Mouse (Mus musculus): ENCODE measurements around the gene Mpz. TPM values are rescaled to one million over a fixed set of nuclear protein-coding genes. Genes with fewer than 3 reads are reported as not detected.
A peak's percentile ranks its signal among the peaks of the same experiment; 100 is the strongest.

The Mpz gene
- polyA plus RNA-seq, 1 experiment from 2014 or later, result 1.2 TPM

- DNase-seq (ENCODE audit: low spot score), result peak; percentile 84
Observed at GRCm38 (mm10) chr1:171164258-171164657, 13.7 kb downstream of the Mpz start.

GRCm38 (mm10) chr1:171165629-171166345 is 15.3 kb downstream of the Mpz start:
- no peak overlapping the region for H3K27ac ChIP-seq
- peak; percentile 86 for DNase-seq (ENCODE audit: low spot score)
- no peak for ATAC-seq (replicated peaks; ENCODE audit: low FRiP score, low read depth)
- no peak for TF ChIP-seq CTCF (IDR thresholded peaks at IDR 0.05; ENCODE audit: low read depth)
- H3K27me3 ChIP-seq (ENCODE audit: insufficient read depth, low read length), result no peaks in the 10 kb centered on the region
- no peaks in the 10 kb centered on the region for H3K9me3 ChIP-seq (replicated peaks; ENCODE audit: low read length)
- H3K9ac ChIP-seq (ENCODE audit: low read depth, low read length), result no peak overlapping the region
- WGBS, result 51% methylated on average over 5 of the region's 5 CpGs
- no peak overlapping the region for H3K4me3 ChIP-seq (replicated peaks; ENCODE audit: low read depth, low read length)
- no peak overlapping the region for H3K4me2 ChIP-seq (ENCODE audit: low read length)
- H3K36me3 ChIP-seq (ENCODE audit: insufficient read depth, low read length), result no peaks in the 10 kb centered on the region
- no peaks in the 10 kb centered on the region for H3K4me1 ChIP-seq (replicated peaks; ENCODE audit: insufficient read depth, low read length)

More at GRCm38 (mm10) chr1:171164258-171164657, 13.7 kb downstream of the Mpz start:
- Histone ChIP-seq H3K9ac (ENCODE audit: low read depth, low read length) (no peak overlapping the region), H3K4me3 (replicated peaks; ENCODE audit: low read depth, low read length) (no peak overlapping the region), H3K4me1 (replicated peaks; ENCODE audit: insufficient read depth, low read length) (0 out of 2 replicates have a peak, but pooled peaks cover 3% of the 10 kb centered on the region), H3K4me2 (ENCODE audit: low read length) (no peak overlapping the region), H3K27me3 (ENCODE audit: insufficient read depth, low read length) (no peaks in the 10 kb centered on the region), H3K27ac (no peak overlapping the region), H3K36me3 (ENCODE audit: insufficient read depth, low read length) (no peaks in the 10 kb centered on the region), H3K9me3 (replicated peaks; ENCODE audit: low read length) (no peaks in the 10 kb centered on the region)
- no peak; the same call in 1 of the 2 replicates for ATAC-seq (replicated peaks; ENCODE audit: low FRiP score, low read depth)
- TF ChIP-seq CTCF (IDR thresholded peaks at IDR 0.05; ENCODE audit: low read depth), result peak; percentile 60
- 44% methylated on average over 3 of the region's 3 CpGs for WGBS

GRCm38 (mm10) chr1:171168906-171169305 is 18.4 kb downstream of the Mpz start:
- H3K9ac ChIP-seq (ENCODE audit: low read depth, low read length), result no peak overlapping the region
- no peak overlapping the region for H3K4me2 ChIP-seq (ENCODE audit: low read length)
- H3K9me3 ChIP-seq (replicated peaks; ENCODE audit: low read length), result no peaks in the 10 kb centered on the region
- ATAC-seq (replicated peaks; ENCODE audit: low FRiP score, low read depth), result no peak
- no peaks in the 10 kb centered on the region for H3K36me3 ChIP-seq (ENCODE audit: insufficient read depth, low read length)
- no peak overlapping the region for H3K4me3 ChIP-seq (replicated peaks; ENCODE audit: low read depth, low read length)
- no peaks in the 10 kb centered on the region for H3K4me1 ChIP-seq (replicated peaks; ENCODE audit: insufficient read depth, low read length)
- no peak overlapping the region for H3K27ac ChIP-seq
- DNase-seq (ENCODE audit: low spot score), result no peak
- 85% methylated on average over 12 of the region's 12 CpGs for WGBS
- H3K27me3 ChIP-seq (ENCODE audit: insufficient read depth, low read length), result no peaks in the 10 kb centered on the region
- no peak for TF ChIP-seq CTCF (IDR thresholded peaks at IDR 0.05; ENCODE audit: low read depth)

- ATAC-seq (replicated peaks; ENCODE audit: low FRiP score, low read depth) (no peak), DNase-seq (ENCODE audit: low spot score) (no peak)
- Histone ChIP-seq H3K4me1 (replicated peaks; ENCODE audit: insufficient read depth, low read length) (no peaks in the 10 kb centered on the region), H3K4me2 (ENCODE audit: low read length) (no peak overlapping the region), H3K27me3 (ENCODE audit: insufficient read depth, low read length) (no peaks in the 10 kb centered on the region), H3K9ac (ENCODE audit: low read depth, low read length) (no peak overlapping the region), H3K27ac (no peak overlapping the region), H3K9me3 (replicated peaks; ENCODE audit: low read length) (no peaks in the 10 kb centered on the region), H3K4me3 (replicated peaks; ENCODE audit: low read depth, low read length) (no peak overlapping the region), H3K36me3 (ENCODE audit: insufficient read depth, low read length) (no peaks in the 10 kb centered on the region)
- 39% methylated on average over 3 of the region's 3 CpGs for WGBS
- TF ChIP-seq CTCF (IDR thresholded peaks at IDR 0.05; ENCODE audit: low read depth), result no peak
Observed at GRCm38 (mm10) chr1:171169913-171170312, 19.4 kb downstream of the Mpz start.

- Histone ChIP-seq H3K9ac (ENCODE audit: low read depth, low read length) (no peak overlapping the region), H3K4me1 (replicated peaks; ENCODE audit: insufficient read depth, low read length) (no peaks in the 10 kb centered on the region), H3K9me3 (replicated peaks; ENCODE audit: low read length) (no peaks in the 10 kb centered on the region), H3K27ac (peak overlapping the region; percentile 71), H3K36me3 (ENCODE audit: insufficient read depth, low read length) (no peaks in the 10 kb centered on the region), H3K27me3 (ENCODE audit: insufficient read depth, low read length) (no peaks in the 10 kb centered on the region), H3K4me3 (replicated peaks; ENCODE audit: low read depth, low read length) (no peak overlapping the region), H3K4me2 (ENCODE audit: low read length) (no peak overlapping the region)
- ATAC-seq (replicated peaks; ENCODE audit: low FRiP score, low read depth) (no peak), DNase-seq (ENCODE audit: low spot score) (peak; percentile 74)
- 24% methylated on average over 3 of the region's 3 CpGs for WGBS
- TF ChIP-seq CTCF (IDR thresholded peaks at IDR 0.05; ENCODE audit: low read depth), result no peak
Observed at GRCm38 (mm10) chr1:171171138-171171537, 20.6 kb downstream of the Mpz start.

GRCm38 (mm10) chr1:171172779-171173178 is 22.3 kb downstream of the Mpz start:
- ATAC-seq (replicated peaks; ENCODE audit: low FRiP score, low read depth) (no peak), DNase-seq (ENCODE audit: low spot score) (no peak)
- no peaks in the 10 kb centered on the region for H3K4me1 ChIP-seq (replicated peaks; ENCODE audit: insufficient read depth, low read length)
- H3K9ac ChIP-seq (ENCODE audit: low read depth, low read length), result no peak overlapping the region
- 95% methylated on average over 8 of the region's 8 CpGs for WGBS
- no peaks in the 10 kb centered on the region for H3K27me3 ChIP-seq (ENCODE audit: insufficient read depth, low read length)
- no peaks in the 10 kb centered on the region for H3K9me3 ChIP-seq (replicated peaks; ENCODE audit: low read length)
- H3K36me3 ChIP-seq (ENCODE audit: insufficient read depth, low read length), result no peaks in the 10 kb centered on the region
- H3K4me3 ChIP-seq (replicated peaks; ENCODE audit: low read depth, low read length), result no peak overlapping the region
- no peak overlapping the region for H3K4me2 ChIP-seq (ENCODE audit: low read length)
- no peak overlapping the region for H3K27ac ChIP-seq
- no peak for TF ChIP-seq CTCF (IDR thresholded peaks at IDR 0.05; ENCODE audit: low read depth)
